Mouse (Mus musculus): ENCODE measurements around the gene Gm11232.

The Gm11232 gene

GRCm38 (mm10) chr4:71757865-71758264, at the start of gene Gm11232:
TSS of gene Gm11232 (minus strand) at chr4:71757965.
- DNase-seq (ENCODE audit: low read depth) = no peak

DNA sequence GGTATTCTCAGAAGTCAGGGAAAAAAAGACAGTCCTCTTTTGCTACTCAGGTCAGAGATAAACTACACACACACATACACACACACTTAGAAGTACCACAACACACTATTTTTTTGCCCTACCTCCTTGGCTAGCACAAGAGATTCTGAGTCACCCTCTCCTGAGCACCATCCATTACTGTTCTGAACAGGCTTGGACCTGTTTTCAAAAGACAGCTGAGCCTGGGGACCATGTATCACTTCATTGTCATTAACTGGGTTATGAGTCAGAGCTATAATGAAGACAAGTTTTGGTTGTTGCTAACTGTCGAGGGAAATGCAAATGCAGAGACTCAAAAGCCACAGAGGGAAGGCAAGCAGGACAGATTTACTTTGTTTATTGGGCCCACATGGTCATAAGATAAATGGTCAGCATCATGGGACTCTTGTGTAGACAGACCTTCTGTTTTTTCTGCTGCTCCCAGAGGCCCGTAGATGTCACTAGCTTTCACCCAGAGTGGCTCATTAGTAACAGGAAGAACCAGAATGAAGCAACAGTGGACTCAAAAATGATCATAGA, 48.3 kb upstream of the Gm11232 start:
- DNase-seq (ENCODE audit: low read depth) = no peak

DNA sequence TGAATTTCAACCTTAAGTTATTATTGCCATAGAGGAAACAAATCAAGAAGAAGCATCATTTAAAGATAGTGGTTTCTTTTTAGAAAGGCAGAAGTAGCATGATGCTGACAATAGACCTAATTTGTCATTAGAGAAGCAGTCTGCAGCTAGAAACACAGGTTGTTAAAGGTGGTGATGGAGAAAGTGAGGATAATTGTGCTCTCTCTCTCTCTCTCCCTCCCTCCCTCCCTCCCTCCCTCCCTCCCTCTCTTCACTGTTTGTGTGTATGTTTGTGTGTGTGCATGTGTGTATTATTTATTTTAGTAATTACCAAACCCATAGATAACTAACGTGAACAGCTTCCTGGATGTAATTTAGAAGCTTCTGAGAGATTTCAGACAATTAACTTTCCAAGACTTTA, 7.8 kb upstream of the Gm11232 start:
- no peak for DNase-seq (ENCODE audit: low read depth)

GRCm38 (mm10) chr4:71765071-71765470, 7.3 kb upstream of the Gm11232 start:
- no peak for DNase-seq (ENCODE audit: low read depth)

DNA sequence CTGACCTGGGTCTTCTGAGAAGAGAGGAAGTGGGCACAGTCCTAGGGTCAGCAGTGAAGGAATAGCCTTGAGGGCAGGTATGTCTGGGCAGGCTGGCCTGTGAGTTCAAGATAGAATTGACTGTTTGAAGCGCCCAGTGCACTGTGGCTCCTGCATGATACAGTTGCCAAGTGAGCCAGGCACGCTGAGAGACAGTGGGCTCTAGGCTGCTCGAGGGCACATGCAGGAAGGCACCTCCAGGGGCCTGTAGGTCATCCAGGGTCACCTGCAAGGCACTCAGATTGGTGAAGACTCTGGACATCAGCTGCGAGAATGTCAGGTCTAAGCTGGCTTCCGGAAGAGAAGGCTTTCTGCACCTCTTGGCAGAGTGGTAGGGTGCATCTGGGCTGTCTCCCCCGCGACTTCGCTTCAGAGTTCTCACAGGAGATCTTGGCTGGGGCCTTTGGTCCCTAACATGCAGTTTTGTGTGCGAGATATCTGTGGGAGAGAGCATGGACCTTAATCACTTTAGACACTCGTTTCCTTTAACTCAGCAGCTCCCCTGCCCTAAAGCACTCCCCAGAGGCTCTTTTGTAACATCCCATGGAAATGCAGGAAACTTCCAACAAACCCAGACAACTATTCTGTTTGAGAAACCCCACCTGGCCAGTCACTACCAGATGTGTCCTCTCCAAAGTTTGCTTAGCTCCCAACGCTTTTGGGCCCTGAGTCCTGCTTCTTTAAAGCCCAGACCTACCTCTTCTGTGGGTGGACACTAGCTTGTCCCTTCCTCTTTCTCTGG, 1.1 kb downstream of the Gm11232 start:
- no peak for DNase-seq (ENCODE audit: low read depth)

GRCm38 (mm10) chr4:71745741-71746140, 12.0 kb downstream of the Gm11232 start:
- no peak for DNase-seq (ENCODE audit: low read depth)

DNA sequence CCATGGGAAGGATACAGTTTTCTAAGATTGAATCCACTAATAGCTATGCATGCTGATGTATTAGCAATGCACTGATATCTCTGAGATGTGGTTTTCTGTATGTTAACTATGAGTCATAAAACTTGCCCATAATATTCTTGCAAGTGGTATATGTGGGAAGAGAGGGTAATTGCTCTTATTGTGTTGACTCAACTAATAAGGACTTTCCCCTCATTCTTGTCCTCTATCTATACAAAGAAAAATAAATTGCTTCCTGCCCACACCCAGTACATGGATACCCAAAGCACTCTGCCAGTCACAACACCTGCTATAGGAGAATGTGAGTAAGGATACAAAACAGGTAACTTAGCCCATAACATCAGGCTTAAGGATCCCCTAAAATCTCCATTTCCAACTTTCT, 21.2 kb downstream of the Gm11232 start:
- no peak for DNase-seq (ENCODE audit: low read depth)

DNA sequence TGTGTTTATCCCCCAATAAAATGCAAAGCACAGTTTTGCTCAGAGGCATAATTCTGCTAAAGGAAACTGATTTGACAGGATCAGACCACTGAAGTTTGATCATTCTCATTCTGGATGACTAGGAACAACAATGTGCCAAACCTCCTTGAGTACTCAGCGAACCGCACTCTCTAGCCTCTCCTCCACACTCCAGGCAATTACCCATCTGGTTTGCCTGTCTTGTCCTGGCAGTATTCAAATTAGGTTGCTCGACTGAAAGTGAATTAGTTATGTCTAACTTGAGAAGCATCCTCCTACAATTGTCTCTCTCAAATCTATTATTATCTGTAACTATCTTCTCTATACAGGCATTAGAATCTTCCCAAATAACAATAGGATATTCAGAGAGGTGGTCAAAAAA, 22.5 kb downstream of the Gm11232 start:
- no peak for DNase-seq (ENCODE audit: low read depth)

- no peak for DNase-seq (ENCODE audit: low read depth)
These were observed 28.4 kb downstream of the Gm11232 start for GRCm38 (mm10) chr4:71729401-71729800.

- no peak for DNase-seq (ENCODE audit: low read depth)
These were observed 30.2 kb downstream of the Gm11232 start for GRCm38 (mm10) chr4:71727611-71728010.

DNA sequence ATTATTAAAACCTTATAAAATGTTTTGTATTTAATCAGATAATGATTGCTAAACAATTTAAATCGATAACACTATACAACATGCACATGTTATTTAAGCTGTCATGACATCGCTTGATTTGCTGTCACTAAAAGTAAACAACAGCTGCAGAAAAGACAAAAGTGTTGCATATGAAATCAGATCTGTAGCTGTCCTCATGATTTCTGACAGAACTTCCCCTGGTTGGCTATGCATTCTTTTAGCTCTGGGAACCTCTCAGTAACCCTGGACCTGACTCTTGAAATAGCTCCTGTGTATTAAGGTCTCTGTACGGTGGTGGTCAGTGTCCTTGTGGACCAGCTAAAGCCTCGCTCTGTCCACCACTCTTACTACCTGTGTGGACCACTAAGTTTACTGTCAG, 30.7 kb downstream of the Gm11232 start:
- no peak for DNase-seq (ENCODE audit: low read depth)

- no peak for DNase-seq (ENCODE audit: low read depth)
These were observed 31.9 kb downstream of the Gm11232 start for GRCm38 (mm10) chr4:71725889-71726288.

All from fibroblast of lung, adult 2 months (primary cell).